Mouse (Mus musculus): ENCODE measurements around the gene Rabl6.
A peak's percentile ranks its signal among the peaks of the same experiment; 100 is the strongest.

DNA sequence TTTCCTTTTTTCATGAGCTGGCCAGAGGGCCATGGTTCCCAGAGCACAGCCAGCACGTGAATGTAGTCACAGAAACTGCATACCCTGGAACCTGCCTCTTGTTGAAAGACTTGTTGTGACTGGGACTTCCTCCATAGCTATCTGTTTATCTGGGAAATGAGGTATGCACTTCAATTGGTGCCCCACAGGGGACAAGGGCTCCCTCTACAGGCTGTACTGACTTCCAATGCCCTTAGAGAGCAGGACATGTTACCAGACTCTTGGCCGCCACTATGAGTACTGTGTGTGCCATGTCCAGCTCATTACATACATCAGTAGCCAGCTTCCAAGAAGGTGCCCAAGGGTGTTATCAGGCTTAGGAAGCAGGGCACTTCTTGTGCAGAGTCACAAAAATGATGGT lies 16.5 kb downstream of the Rabl6 start:
- TF ChIP-seq CTCF (IDR thresholded peaks at IDR 0.05; ENCODE audit: low read depth) (peak; percentile 68), EP300 (optimal IDR thresholded peaks at IDR 0.05) (no peak)
